Mouse (Mus musculus) erythroblast, adult 5-6 weeks (primary cell): Measurements from ENCODE around the gene Arl5a. TPM values are rescaled to one million over a fixed set of nuclear protein-coding genes. Genes with fewer than 3 reads are reported as not detected.

ENCODE experiments used
- ATAC-seq: replicated peaks from 2 replicates; pipeline ENCODE4 v1.8.0; 2016; ENCODE audit warnings: moderate number of reproducible peaks, mild to moderate bottlenecking, moderate TSS enrichment, inconsistent platforms; ENCODE audit not compliant: poor library complexity, low FRiP score, severe bottlenecking
- total RNA-seq, 2 experiments: library from RNA; stranded (forward) in 1 of 2; stranded (reverse) in 1 of 2; fragments of 150-400 nt in 1 of 2; fragments of 200-764, 138-1000 nt in 1 of 2; gene quantifications; 2 replicates each; pipeline versions ENCODE4 v1.2.3 to v1.2.4; 2015 to 2017; ENCODE audit warnings: low replicate concordance in 2 of 2

The Arl5a gene
- total RNA-seq, 2 experiments from 2014 or later, result 7.1 to 11.1 TPM

DNA sequence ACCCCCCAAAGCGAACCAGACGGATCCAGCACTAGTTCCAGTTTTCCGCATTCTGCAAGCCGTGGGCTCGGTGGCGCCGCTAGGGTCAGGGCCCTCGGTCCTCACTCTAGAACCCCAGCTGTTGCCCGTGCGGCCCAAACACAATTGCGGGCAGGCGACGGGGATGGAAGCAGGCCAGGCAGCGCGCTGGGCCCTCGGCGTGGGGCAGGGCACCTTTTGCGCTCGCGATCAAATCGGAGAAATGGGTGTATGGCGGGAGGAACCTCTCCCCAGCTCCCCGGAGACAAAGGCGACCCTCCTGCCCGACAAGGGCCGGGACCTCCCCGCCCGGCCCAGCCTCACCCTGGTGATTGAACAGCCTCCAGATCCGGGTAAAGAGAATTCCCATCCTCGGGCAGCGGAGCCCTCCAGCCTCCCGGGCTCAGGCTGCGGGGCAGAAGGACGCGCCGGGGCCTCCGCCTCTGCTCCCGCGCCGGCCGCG is 413 bp downstream of the Arl5a start:
- peak; percentile 75 for ATAC-seq

- no peak for ATAC-seq
Measured at GRCm38 (mm10) chr2:52423611-52424247, 972 bp downstream of the Arl5a start.

- no peak for ATAC-seq
Measured at GRCm38 (mm10) chr2:52422871-52423610, 1.7 kb downstream of the Arl5a start.

GRCm38 (mm10) chr2:52421197-52421596 is 3.5 kb downstream of the Arl5a start:
- no peak for ATAC-seq

- ATAC-seq, result no peak
Measured at GRCm38 (mm10) chr2:52420001-52420710, 4.5 kb downstream of the Arl5a start.

- ATAC-seq, result no peak
Measured at GRCm38 (mm10) chr2:52419295-52419694, 5.4 kb downstream of the Arl5a start.

DNA sequence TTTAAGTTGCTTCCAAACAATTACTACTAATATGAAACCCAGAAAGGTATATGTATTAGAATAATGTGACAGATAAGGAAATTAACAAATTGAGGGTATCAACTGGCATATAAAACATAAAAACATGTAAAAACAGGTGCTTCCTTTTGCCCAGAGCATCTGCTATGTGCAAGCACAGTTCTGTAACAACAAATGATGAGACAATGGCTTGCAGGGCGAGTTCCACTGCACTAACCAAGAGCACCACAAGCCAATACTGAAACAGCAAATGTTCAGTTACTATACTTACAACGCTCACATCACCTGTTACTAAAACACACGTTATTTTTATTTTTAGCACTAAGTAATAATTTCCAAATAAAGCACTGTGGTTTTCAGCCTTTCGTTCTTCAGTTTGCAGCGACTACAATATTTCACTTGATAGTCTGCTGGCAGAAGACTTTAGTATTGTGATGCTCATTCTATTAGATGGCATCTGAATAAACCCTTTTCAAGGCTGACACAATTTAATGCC is 12.1 kb downstream of the Arl5a start:
- ATAC-seq, result no peak

DNA sequence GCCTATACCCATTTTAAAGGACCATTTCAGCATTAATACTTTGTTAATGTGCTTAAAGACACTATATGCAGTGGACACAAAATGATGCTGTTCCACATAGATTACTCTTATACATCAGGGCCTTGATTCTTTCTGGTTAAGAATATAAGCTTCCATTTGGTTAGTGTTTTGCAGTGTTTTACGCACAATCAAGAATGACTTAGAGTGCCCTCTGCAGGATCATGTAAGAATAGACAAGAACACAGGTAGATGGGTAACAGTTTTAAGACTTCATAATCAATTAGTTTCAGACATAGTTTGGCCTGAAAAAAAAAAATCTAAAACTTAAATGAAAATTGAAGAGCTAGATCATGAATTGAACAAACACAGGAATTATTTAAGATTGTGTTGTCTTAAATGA is 18.2 kb downstream of the Arl5a start:
- no peak for ATAC-seq

DNA sequence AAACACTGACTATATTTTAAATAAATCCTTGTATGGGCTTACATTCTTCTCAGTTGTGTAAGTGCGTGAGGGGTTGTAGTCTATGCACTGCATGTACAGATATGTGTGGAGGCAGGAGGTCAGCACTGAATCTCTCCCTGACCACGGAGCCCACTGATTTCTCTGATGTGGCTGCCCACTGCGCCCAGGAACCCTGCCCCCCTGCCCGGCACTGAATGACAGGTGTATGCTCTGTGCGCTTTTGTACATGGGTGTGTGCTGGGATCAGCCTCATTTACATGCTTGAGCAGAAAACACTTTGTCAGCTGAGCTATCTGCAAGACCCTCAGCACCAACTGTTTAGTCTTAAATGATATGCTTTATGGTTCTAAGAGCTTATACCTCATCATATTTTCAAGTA is 19.5 kb downstream of the Arl5a start:
- no peak for ATAC-seq

GRCm38 (mm10) chr2:52394529-52394928 is 30.2 kb downstream of the Arl5a start:
- ATAC-seq, result no peak

- ATAC-seq, result no peak
Measured at GRCm38 (mm10) chr2:52390415-52390975, 34.2 kb downstream of the Arl5a start.

DNA sequence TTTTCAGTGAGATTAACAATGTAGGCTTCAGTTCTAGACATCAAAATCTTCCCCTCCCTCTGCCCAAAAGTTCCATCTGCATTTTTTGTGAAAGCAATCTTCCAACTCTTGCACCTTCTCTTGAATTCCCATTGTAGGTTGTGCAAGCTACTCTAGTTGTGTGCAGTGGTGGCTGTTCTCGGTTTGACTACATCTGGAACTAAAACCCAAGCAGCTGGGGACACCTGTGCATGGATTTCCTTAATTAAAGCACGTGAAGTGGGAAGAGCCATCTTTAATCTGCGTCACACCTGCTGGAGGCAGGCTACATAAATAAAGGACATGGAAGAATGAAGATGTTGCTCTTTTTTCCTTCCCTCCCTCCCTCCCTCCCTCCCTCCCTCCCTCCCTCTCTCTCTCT is 34.7 kb downstream of the Arl5a start:
- no peak for ATAC-seq

DNA sequence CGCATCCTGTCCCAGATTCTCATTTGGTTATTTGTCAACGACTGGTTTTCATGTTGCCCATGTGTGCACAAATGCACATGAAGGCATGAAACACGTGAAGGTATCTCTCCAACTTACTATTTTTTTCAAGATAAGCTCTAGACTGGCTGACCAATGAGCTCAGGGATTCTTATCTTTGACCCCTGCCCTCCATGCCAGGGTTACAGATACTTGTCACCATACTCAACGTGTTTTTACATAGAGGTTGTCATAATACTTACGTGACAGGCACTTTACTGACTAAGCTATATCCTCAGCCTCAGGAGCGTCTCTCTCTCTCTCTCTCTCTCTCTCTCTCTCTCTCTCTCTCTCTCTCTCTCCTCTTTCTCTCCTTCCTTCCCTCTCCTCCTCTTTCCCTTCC is 38.2 kb downstream of the Arl5a start:
- ATAC-seq, result no peak

DNA sequence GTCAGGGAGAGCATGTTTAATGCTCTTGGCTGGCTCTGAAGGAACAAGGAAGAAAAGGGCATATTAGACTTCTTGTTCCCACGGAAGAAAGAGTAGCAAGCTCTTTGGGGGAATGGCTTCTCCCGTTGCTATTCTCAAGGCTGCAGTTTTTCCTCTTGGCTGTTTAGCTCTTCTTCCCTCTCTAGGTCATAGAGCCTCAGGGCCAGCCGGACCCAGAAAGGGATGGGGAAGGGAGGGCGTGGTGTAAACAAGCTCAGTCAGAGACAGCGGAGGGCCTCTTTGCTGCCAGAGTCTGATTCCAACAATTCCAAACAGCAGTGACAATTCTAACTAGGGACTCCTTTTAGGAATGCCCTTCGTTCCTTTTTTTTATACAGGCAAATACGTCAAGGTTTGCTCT is 38.7 kb downstream of the Arl5a start:
- ATAC-seq, result no peak

DNA sequence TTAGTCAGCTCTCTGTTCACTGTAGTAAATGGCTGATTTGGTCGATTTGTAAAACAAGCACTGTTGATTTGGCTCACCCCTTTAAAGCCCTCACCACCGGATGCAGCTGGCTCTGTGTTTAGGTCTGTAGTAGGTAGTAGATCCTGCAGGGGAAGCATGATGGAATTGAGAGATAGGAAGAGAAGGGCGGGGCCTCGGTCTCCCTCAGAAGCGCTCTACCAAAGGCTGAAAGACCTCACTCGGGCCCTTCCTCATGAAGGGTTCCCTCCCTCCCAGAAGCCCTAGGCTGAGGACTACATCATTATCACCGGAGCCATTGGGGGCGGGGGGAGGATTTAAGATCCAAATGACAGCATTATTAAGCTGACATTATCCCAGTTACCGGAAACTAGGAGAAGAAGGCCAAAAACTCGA is 45.8 kb downstream of the Arl5a start:
- no peak for ATAC-seq

DNA sequence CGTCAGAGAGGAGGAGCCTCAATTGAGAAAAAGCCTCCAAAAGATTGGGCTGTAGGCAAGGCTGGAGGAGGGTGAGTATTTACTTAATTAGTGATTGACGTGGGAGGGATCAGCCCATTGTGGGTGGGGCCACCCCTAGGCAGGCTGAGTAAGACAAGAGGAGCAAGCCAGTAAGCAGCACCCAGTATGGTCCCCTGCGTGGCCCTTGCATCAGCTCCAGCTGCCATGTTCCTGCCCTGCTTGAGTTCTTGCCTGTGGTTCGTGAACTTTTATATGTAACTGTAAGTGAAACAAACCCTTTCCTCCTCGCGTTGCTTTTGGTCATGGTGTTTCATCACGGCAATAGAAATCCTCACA is 46.3 kb downstream of the Arl5a start, which contains the start of gene Neb:
Gene Neb, minus strand, starts transcription at position 27 of the 357 bp plus-strand sequence.
- ATAC-seq, result no peak

GRCm38 (mm10) chr2:52377706-52378447 is 46.8 kb downstream of the Arl5a start:
- no peak for ATAC-seq

DNA sequence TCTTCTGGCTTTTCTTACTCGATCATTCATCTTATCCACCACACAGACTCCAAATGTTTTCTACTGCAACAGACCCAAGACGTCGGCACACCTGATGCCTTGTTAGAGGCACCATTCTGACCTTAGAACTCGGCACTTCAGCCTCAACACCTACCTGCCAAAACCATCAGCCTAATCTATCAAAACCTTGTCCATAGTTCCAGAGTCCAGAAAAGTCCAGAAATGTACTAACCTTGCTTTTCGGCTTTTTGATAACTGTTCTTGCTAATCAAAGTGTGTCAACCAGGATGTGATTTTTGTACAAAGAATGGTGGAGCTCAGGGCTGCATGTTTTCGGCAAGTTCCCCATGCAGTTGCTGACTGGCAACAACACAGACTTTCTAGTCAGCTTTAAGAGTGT is 50.0 kb downstream of the Arl5a start:
- ATAC-seq, result no peak

GRCm38 (mm10) chr2:52372480-52372879 is 52.2 kb downstream of the Arl5a start:
- no peak for ATAC-seq

DNA sequence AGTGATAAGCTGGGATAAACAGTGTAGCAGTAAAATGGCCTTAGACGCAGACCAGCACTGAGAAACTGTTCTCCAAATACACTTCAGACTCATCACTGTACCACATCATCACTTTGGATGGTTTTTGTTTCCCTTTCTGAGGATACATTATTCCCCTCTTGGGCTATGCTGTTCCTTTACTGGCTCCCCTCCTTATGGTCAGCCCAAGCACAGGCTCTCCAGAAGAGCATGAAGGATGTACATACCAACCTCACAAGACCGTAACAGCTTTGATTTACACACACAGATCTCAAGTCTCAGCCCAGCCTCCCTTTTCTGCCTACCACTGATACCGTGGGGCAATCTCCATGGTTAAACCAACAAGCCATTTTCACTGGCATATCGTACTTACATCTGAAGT is 52.6 kb downstream of the Arl5a start:
- ATAC-seq, result no peak
